Mouse (Mus musculus): ENCODE measurements around the gene Tas1r3.

Tas1r3 gene

DNA sequence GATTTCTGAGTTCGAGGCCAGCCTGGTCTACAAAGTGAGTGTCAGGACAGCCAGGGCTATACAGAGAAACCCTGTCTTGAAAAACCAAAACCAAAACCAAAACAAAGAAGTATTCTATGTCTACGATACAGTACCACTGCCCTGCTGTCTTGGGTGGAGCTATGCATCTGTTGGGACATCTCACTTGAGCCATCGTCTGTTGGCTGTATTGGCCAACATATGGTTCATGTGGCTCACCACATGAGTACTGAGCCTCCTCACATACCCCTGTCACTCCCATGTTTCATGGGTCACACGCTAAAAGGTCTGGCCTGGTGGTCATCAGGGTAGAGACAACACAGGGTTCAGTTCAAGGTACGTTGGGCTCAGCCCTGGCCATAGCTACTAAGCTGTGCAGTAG is 23.2 kb upstream of the Tas1r3 start:
- DNase-seq (ENCODE audit: low read depth): no peak

- DNase-seq (ENCODE audit: low read depth): no peak
These were observed 20.4 kb upstream of the Tas1r3 start for GRCm38 (mm10) chr4:155883587-155883986.

GRCm38 (mm10) chr4:155871404-155871803 is 8.2 kb upstream of the Tas1r3 start:
- peak; percentile 42 for DNase-seq (ENCODE audit: low read depth)

DNA sequence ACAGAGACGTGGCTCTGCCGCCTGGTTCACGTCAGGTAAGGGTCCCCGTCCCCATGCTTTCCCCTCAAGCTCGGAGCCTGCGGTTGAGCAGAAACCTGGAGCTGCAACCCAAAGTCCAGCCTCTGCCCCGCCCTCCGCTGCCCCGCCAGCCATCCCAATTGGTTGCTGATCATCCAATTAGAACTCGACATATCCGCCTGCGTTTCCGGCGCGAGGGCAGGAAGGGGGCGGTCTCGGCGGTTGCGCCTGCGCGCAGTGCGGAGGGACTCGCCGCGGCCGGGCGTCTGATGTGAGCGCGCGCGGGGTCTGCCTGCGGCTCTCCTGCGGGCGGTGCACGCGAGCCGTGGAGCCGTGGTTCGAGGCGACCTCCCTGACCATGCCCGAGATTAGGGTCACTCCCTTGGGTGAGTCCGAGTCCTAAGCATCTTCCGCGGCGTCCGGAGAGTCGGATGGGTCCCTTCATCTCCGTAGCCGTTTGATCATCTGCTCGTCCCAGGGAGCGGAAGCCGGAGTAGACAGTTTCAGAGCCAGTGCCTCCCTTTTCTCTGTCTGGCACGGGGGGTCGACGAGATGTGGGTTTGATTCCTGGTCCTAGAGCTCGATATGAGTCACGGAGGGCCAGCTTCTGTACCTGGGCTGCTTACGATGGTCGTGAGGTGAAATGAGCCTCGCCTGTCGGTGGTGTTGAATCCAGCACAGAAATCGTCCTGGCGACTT is 6.3 kb upstream of the Tas1r3 start, which contains the start of the genes Cptp and Ints11:
TSS of gene Cptp (minus strand) at position 124 of the 717 bp plus-strand sequence.
TSS of gene Ints11 (plus strand) at position 230 of the 717 bp plus-strand sequence.
- DNase-seq (ENCODE audit: low read depth): peak; percentile 96

- DNase-seq (ENCODE audit: low read depth): peak; percentile 49
These were observed 5.6 kb upstream of the Tas1r3 start for GRCm38 (mm10) chr4:155868614-155869298.

GRCm38 (mm10) chr4:155861787-155862186 is 1.4 kb downstream of the Tas1r3 start:
- DNase-seq (ENCODE audit: low read depth): no peak

- no peak for DNase-seq (ENCODE audit: low read depth)
These were observed 3.8 kb downstream of the Tas1r3 start for GRCm38 (mm10) chr4:155859318-155859717.

DNA sequence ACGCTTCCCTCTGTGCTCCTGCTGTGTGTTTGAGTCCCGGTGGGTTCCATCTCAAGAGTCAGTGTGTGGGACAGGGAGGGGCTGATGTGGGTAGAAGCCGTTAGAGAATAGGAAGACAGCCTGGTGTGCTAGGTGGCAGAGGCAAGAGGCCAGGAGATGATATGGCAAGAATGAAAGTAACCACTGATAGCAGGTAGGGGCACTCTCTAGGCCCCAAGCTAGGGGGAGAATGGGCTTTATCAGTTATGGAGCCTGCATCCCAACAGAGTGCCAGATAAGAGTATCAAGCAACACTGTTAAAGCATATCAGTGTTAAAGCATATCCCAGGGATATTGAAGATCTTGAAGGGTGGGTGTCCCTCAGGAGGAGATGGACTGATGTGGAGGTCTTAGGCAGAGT is 6.3 kb downstream of the Tas1r3 start:
- no peak for DNase-seq (ENCODE audit: low read depth)

- no peak for DNase-seq (ENCODE audit: low read depth)
These were observed 7.1 kb downstream of the Tas1r3 start for GRCm38 (mm10) chr4:155856071-155856470.

DNA sequence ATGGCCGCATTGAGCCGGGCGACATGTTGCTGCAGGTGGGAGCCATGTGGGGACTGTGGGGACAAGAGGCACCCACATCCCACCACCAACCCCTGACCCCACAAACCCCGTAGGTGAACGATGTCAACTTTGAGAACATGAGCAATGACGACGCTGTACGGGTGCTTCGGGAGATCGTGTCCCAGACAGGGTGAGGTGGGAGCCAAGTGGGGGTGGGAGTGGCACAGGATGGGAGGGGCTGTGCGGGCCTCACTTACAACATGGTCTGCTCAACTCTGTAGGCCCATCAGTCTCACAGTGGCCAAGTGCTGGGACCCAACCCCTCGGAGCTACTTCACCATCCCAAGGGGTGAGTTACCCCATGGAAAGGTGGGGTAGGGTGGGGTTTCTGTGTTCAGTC is 8.2 kb downstream of the Tas1r3 start:
- no peak for DNase-seq (ENCODE audit: low read depth)

GRCm38 (mm10) chr4:155853421-155853820 is 9.7 kb downstream of the Tas1r3 start:
- DNase-seq (ENCODE audit: low read depth): no peak

- DNase-seq (ENCODE audit: low read depth): no peak
These were observed 11.2 kb downstream of the Tas1r3 start for GRCm38 (mm10) chr4:155851951-155852411.

DNA sequence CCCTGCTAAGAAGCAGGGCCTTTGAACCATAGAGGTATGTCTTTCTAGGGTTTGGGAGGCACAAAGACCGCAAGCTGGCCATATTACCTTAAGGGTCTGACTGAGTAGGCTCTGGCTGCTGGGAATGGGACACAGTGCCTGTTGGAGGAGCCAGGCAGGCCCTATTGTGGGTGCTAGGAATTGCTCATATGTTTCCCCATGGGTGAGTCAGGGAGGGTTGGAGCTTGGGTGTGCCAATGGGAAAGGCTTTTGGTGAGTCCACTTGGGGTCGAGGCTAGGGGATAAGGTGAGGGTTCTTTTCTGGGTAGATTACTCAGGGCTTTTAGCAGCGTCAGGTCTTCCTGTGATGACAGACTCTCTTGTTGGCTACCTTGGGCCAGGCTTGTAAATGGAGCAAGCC is 11.8 kb downstream of the Tas1r3 start:
- DNase-seq (ENCODE audit: low read depth): peak; percentile 32

DNA sequence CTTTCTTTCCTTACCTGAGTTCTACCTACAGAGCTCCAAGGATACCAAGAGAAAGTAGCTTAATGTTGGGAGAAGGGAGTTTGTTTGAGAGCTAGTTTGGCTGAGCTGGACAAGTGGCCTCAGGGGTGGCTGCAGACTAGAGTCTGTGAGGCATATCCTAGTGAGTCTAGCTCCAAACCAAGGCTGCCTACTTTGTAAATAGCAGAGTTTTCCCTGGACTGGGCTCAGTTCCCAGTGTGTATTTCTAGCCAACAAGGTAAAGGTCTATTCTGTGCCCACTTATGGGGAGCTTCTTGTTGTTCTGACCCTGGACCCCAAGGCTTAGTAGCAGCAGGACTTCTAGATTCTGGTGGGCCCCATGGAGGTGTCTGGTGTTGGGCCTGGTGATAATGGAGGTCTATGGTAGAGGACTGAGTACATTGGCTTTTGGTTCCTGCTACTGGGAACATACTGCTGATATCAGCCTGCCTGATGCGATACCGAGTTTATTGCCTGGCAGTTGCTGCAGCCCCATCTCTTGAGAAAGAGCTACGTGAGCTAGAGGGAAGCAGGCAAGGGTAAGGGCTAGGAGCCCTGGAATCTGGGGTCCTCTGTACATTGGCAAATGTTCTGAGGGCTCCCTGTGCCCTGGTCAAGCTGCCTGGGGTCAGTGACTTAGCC is 13.2 kb downstream of the Tas1r3 start:
- no peak for DNase-seq (ENCODE audit: low read depth)

GRCm38 (mm10) chr4:155849391-155849790 is 13.8 kb downstream of the Tas1r3 start:
- no peak for DNase-seq (ENCODE audit: low read depth)

- DNase-seq (ENCODE audit: low read depth): no peak
These were observed 14.6 kb downstream of the Tas1r3 start for GRCm38 (mm10) chr4:155848434-155849095.

DNA sequence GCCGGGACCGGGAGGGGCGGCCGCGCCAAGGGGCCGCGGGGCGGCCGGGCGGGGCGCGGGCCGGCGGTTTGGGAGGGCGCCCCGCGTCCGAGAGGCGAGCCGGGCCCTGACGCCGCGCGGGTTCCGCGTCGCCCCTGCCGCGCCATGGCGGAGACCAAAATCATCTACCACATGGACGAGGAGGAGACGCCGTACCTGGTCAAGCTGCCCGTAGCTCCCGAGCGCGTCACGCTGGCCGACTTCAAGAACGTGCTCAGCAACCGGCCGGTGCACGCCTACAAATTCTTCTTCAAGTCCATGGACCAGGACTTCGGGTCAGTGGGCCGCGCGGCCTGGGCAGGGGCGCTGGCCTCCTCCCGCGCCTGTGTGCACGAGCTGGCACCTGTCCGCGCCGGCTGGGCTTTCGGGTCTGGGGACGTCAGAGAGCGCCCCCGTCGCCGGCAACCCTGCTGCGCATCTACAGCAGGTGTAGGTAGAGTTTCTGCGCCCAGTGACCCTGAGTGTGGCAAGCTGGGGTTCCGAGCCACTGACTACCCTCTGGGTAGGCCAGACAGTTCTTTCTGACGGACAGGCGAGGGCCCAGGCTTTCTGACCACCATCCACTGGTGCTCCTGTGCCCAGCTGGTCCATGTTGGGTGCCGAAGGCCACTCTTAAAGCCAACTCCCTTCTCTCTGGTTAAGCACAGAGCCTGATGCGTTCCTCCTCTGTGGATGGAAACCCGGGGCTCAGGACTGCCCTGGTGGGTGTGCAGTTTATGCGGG is 15.4 kb downstream of the Tas1r3 start:
- DNase-seq (ENCODE audit: low read depth): peak; percentile 46

DNA sequence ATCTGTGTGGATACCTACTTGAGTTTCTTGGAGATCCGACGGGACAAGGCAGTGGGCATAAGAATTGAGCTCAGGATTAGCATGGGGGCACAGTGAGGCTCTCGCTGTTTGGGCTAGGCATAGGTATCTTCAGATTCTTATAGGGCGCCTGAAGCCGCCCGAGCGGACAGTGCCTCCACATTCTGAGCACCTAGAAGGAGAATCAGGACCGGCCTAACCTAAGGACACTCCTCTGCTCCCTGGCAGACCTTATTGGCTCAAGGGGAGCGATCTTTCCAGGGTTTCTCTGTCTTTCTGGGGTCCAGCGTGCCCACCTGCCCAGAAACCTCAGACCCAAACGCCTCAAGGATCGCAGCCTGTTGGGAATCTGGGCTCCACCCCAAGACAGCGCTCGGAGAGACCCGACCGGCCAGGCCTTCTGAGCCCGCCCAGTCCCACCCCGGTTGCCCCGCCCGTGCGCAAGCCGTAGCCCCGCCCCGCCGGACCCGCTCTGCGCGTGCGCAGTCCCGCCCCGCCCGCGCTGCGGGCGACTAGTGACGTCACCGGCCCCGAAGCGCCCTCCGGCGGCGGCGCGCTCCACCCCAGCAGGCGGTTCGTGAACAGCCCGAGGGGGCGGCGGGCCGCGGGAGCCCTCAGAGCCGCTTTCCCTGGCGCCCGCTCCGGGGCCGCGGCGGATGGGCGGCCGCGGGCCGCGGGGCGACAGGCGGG is 16.1 kb downstream of the Tas1r3 start, which contains the start of gene Dvl1:
TSS of gene Dvl1 (plus strand) at position 532 of the 708 bp plus-strand sequence.
- peak; percentile 95 for DNase-seq (ENCODE audit: low read depth)

- DNase-seq (ENCODE audit: low read depth): no peak
These were observed 19.9 kb downstream of the Tas1r3 start for GRCm38 (mm10) chr4:155843231-155843630.

DNA sequence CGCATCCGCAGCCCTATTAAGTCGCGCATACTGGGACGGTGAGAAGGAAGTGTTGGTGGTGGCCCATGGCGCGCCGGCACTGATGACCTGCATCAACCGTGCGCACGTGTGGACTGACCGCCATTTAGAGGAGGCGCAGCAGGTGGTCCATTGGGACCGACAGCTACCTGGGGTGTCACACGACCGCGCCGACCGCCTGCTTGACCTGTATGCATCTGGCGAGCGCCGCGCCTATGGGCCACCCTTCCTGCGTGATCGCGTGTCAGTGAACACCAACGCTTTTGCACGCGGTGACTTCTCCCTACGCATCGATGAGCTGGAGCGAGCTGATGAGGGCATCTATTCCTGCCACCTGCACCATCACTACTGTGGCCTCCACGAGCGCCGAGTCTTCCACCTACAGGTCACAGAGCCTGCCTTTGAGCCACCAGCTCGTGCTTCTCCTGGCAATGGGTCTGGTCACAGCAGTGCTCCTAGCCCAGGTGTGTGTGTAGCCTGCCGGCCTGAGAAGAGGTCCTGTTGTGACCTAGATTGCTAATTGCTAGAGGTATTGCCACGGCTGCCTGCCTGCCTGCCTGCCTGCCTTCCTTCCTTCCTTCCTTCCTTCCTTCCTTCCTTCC is 21.4 kb downstream of the Tas1r3 start:
- no peak for DNase-seq (ENCODE audit: low read depth)
